Mouse (Mus musculus) MEL-GATA-1-ER (cell line): Measurements from ENCODE around the gene Ell3.
A peak's percentile ranks its signal among the peaks of the same experiment; 100 is the strongest.
"Not testable (repeated sequence)": the region's sequence is repeated elsewhere in the genome, so short reads cannot be mapped to it uniquely, and the experiment has no call there.

Experiments
- DNase-seq: peaks from one replicate; pipeline ENCODE4 v3.0.0-alpha.2; 2012; ENCODE audit warnings: low read depth; ENCODE audit errors: extremely low read depth

Ell3 gene

GRCm38 (mm10) chr2:121444178-121444577, at the start of gene Ell3:
TSS of gene Ell3 (minus strand) at chr2:121444278.
- no peak for DNase-seq

DNA sequence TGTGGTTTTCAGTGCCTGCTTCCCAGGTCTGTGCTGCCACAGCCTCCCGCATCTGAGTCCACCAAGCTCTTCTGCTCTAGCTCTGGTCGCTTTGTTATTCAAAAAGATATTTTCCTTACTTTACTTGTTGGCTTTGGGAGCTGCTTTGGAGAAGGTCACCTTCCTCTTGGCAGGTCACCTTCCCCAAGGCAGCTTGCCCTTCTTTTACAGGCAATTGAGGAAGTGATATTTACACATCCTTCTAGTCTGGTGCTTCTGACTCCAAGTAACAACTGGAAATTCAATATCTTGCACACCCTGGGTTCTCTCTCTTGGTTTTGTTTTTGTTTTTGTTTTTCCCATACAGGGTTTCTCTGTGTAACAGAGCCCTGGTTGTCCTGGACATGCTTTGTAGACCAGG, 40.3 kb upstream of the Ell3 start:
- not testable (repeated sequence) for DNase-seq

- DNase-seq: no peak
Measured at GRCm38 (mm10) chr2:121483576-121483975, 39.5 kb upstream of the Ell3 start.

DNA sequence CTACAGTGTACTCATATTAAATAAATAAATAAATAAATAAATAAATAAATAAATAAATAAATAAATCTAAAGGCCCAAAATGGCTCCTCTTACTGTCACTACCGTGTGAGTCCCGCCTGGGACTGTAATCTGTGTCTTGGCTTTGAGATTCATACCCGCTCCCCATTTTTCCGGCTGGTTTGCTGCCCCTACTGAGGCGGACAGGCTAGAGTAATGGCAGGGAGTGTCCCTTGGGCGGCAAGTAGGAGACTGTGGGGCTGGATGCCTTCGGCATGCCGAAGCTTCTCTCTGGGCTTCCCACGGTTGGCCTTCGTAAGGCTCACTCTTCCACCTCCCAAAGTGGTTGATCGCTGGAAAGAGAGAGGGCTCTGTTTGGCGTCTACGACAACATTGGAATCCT, 36.8 kb upstream of the Ell3 start:
- not testable (repeated sequence) for DNase-seq

GRCm38 (mm10) chr2:121480498-121480897, 36.4 kb upstream of the Ell3 start:
- DNase-seq: no peak

DNA sequence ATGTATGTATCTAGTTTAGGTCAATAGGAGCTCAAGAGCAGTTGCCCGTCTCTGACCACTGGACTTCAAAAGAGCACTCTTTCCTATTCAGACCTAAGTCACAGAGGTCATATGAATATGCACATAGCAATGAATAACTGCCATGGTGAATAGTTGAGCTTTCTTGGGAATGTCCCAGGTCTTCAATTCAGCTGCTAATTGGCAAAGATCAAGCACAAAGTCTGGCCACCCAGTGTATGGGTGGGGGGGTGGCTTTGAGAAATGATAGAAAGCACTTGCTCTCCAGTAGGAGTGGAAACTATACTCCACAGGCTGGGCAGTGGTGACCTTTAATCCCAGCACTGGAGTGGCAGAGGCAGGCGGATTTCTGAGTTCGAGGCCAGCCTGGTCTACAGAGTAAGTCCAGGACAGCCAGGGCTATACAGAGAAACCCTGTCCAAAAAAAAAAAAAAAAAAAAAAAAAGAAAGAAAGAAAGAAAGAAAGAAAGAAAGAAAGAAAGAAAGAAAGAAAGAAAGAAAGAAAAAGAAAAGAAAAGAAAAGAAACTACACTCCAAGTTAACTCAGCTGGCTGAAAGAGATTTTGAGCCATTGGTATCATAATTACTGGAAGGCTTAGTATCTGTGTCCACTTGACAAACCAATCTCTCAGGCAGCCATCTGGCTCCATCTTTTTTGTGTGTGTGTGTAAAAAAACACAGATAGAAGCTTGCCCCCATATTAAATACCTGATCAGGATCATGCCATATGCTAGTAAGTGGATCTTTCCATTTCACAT, 33.6 kb upstream of the Ell3 start:
- DNase-seq: no peak

DNA sequence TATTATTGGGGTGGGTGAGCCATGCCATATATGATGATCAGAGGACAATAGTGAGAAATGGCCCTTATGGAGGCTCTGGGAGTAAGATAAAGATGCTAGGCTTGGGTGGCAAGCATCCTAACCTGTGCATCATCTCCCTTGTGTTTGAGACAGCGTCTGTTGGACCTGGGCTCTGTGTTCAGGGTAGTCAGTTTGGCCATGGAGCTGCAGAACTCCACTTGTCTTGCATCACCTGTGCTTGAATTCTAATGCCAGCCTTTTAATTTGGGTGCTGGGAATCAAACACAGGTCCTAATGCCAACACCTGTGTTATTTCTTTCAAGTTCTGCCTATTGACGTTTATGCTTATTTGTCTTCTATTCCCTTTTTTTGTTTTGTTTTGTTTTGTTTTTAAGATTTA, 31.2 kb upstream of the Ell3 start:
- not testable (repeated sequence) for DNase-seq

GRCm38 (mm10) chr2:121474180-121474535, 30.1 kb upstream of the Ell3 start:
- no peak for DNase-seq

GRCm38 (mm10) chr2:121473301-121474179, 29.5 kb upstream of the Ell3 start, which contains the start of gene Mfap1b:
TSS of gene Mfap1b (minus strand) at chr2:121474067.
- peak; percentile 88 for DNase-seq

GRCm38 (mm10) chr2:121472783-121473182, 28.7 kb upstream of the Ell3 start:
- not testable (repeated sequence) for DNase-seq

GRCm38 (mm10) chr2:121468982-121469381, 24.9 kb upstream of the Ell3 start:
- DNase-seq: not testable (repeated sequence)

DNA sequence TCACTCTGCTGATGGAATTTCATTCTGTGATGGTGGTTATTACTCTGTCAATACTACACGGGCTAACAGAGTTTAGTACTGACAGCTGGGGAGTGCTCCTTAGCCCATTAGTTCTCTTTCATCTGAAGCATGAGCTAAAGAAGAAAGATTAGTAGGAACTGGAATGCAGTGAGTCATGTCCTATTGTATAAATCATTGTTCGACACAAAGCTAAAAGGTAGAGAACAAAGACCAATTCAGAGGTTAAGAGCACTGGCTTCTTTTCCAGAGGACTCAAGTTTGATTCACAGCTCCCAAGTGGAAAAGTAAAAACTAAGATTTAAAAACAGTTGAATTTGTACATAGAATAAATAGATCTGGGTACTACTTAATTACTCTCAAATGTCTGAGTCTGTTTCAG, 16.0 kb upstream of the Ell3 start:
- no peak for DNase-seq

DNA sequence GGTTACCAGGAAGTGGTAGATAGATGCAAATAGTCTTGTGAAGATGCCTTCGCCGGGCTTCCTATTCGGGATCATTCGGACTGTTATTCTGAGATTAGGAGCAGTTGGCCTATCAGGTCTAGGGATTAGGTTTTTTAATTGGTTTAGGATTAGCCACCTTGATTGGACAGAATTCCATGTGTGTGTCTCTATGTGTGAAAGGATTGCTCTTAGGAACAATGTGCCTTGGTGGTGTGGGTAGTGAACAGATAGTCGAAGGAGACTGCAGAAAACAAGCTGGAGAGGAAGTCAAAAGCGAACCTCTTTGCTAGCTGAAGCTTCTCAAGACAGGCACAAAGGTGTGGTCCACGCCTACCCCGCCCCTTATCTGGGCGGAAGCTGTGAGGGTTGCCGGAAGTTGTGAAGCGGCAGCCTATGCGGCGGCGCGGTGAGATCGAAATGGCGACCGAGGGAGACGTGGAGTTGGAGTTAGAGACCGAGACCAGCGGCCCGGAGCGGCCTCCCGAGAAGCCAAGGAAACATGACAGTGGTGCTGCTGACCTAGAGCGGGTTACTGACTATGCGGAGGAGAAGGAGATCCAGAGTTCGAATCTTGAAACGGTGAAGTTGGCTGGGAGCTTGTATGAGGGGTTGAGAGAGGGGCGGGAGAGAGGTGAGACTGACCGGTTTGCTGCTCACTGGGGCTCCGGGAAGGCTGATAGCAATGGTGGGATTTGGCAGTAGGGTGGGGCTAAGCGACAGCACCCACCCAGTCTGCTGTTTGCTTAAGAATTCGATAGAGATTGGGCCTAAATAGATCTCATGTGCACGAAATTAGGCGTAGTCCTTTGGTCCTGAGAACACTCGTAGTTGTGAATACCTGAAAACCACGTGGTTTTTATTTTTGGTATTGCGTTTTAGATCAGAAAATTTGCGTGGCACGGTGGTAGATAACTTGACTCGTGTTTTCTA, 12.9 kb upstream of the Ell3 start, which contains the start of gene Serinc4:
Gene Serinc4, minus strand, starts transcription at position 90 of the 951 bp plus-strand sequence.
- DNase-seq: peak; percentile 86

DNA sequence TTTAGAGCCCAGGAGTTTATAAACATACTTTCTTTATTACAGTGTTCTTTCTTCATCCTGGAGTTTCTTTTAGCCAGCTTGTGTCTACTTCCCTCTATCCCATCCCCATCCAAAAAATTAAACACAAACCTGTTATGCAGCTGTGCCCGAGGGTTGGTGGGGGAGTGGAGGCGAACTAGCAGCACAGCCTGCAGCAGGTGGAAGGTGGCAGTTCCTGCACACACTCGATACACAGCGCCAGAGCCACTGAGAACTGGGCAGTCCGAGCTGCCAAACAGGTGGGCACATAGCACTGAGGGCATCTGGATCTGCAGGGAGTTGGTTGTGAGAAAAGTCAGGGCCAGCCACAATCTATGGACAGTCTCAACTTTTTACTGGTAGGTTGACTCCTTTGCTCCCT, 11.5 kb upstream of the Ell3 start:
- no peak for DNase-seq

DNA sequence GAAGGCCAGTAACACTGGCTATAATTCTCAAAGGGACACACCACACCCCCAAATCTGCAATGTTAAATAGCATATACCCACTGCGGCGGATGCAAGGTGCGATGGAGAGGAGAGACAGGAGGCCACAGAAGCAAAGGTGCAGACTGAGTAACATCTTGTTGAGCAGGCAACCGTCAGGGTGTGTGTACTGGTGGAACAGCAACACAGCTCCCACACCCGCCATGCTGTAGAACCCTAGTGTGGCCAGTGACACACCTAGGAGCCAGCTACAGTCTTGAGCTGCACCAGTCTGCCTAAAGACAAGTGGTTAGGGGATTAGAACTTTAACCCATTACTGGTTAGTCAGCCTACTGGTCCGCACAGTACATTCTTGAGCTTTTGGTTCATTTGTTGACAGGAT, 9.8 kb upstream of the Ell3 start:
- DNase-seq: no peak

DNA sequence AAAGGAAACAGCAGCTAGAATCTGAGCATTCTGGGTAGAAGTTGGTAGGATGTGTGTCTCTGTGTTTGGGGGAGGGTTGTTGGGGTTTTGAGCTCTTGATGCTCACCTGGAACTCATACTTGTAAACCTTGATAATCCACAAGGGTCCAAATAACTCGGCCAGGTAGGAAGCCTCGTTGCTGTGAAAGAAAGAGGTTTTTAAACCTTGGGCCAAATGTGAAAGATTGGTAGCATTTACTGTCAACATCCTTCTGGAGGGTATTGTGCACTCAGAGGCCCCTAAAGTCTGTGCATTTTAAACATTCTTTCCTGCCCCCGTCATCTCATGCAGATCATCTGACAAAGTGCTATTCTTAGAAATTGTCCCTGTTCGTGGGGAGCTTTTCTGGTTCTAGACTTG, 8.9 kb upstream of the Ell3 start, which contains the start of gene Hypk:
Gene Hypk, plus strand, starts transcription at position 301 of the 400 bp plus-strand sequence.
- no peak for DNase-seq

GRCm38 (mm10) chr2:121452361-121452760, 8.3 kb upstream of the Ell3 start:
- DNase-seq: no peak

DNA sequence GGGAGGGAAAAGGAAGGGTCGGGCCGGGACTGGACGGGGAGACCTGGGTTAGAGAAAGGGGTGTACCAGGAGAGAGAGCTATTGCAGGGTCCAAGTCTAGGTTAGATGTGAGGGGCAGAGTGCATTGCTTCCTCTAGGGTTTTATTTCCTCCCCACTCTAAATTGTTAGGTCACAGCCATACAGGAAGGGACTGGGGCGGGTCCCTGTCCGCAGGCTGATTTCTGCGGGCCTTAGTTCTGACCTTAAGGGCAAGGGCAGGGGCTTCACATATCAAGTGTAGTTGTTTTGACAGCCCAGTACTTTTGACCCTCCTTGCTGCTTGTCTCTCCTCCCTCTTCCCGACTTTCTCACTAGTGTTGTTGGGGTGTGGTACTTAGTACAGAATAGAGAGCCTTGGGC, 6.0 kb upstream of the Ell3 start:
- DNase-seq: no peak

- DNase-seq: no peak
Measured at GRCm38 (mm10) chr2:121449545-121450011, 5.5 kb upstream of the Ell3 start.

- peak; percentile 94 for DNase-seq
Measured at GRCm38 (mm10) chr2:121448739-121449535, 4.9 kb upstream of the Ell3 start, which contains the start of gene Serf2. TSS of gene Serf2 (plus strand) at chr2:121449195.
